ENCODE assay signal across 16 mouse cellular contexts in the genomic region with DNA sequence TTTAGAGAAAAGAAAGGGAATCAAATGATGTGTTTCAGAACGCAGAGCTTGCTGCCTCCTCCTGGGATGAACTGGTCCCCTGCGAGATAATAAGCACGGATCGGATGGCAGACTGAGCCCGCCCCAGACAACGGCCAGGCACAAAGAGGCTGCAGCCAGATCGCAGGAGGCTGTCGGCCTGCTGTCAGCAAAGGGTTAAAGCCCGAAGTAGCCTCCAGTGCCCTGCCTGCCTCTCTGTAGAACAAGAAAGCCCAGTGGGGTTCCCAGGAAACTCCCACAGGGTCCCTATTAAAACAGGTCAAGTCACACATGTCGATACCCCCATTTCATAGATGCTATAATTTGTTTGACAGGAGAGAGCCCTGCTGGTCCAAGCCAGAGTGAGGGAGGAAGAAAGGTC.
DNase-seq lines count a peak whose midpoint lies in the region; ATAC-seq and TF ChIP-seq lines count a peak whose summit lies in the region.
"Had no signal": no experiment of that assay in that cellular context is flagged by ENCODE, and none has a peak within 500 bp of the region (broad histone marks: within the 10 kb centered on the region; RNA-seq: fewer than 3 reads in every experiment).

No protein-coding gene starts in this region.

- no peak overlapping the region for H3K9ac ChIP-seq in midbrain, postnatal 0 days (replicated peaks; ENCODE audit: low read length, poor library complexity, severe bottlenecking)
- peak overlapping the region; percentile 16; the same call in 1 of the 2 replicates for H3K9ac ChIP-seq in hindbrain, embryonic 11.5 days (ENCODE audit: low read depth, low read length)
- H3K9ac ChIP-seq in midbrain, embryonic 12.5 days (replicated peaks) = no peak overlapping the region
- no peak overlapping the region for H3K9ac ChIP-seq in liver, embryonic 11.5 days (ENCODE audit: low read depth, low read length)
- H3K9ac ChIP-seq: embryonic facial prominence, embryonic 13.5 days had no signal

- TF ChIP-seq CTCF in midbrain, postnatal 0 days (IDR thresholded peaks at IDR 0.05) = no peak

- no peak for ATAC-seq in midbrain, postnatal 0 days (ENCODE audit: low FRiP score)
- ATAC-seq in hindbrain, embryonic 11.5 days (ENCODE audit: low FRiP score) = peak; percentile 47
- ATAC-seq in midbrain, embryonic 12.5 days (ENCODE audit: low FRiP score, low read depth) = peak; percentile 55
- ATAC-seq in liver, embryonic 11.5 days (replicated peaks; ENCODE audit: low FRiP score) = no peak

- H3K9me3 ChIP-seq in midbrain, embryonic 10.5 days (replicated peaks) = no peaks in the 10 kb centered on the region
- H3K9me3 ChIP-seq in midbrain, postnatal 0 days (ENCODE audit: low read length) = no peaks in the 10 kb centered on the region
- H3K9me3 ChIP-seq in hindbrain, embryonic 11.5 days (ENCODE audit: control insufficient read depth, low read length) = no peaks in the 10 kb centered on the region
- no peaks in the 10 kb centered on the region for H3K9me3 ChIP-seq in midbrain, embryonic 12.5 days
- no peaks in the 10 kb centered on the region for H3K9me3 ChIP-seq in liver, embryonic 11.5 days (ENCODE audit: control insufficient read depth, low read length)
- H3K9me3 ChIP-seq: embryonic facial prominence, embryonic 13.5 days had no signal

- H3K27ac ChIP-seq in midbrain, embryonic 10.5 days (replicated peaks) = peak overlapping the region; percentile 69
- H3K27ac ChIP-seq in midbrain, postnatal 0 days (ENCODE audit: low read depth, low read length) = no peak overlapping the region
- H3K27ac ChIP-seq in hindbrain, embryonic 11.5 days (ENCODE audit: low read depth, low read length) = peak overlapping the region; percentile 63
- H3K27ac ChIP-seq in midbrain, embryonic 12.5 days (replicated peaks) = peak overlapping the region; percentile 67
- H3K27ac ChIP-seq in liver, embryonic 11.5 days (ENCODE audit: low read depth, low read length) = no peak overlapping the region
- H3K27ac ChIP-seq: embryonic facial prominence, embryonic 13.5 days had no signal

- no peaks in the 10 kb centered on the region for H3K36me3 ChIP-seq in midbrain, embryonic 10.5 days
- H3K36me3 ChIP-seq in midbrain, postnatal 0 days (ENCODE audit: insufficient read depth, low read length) = no peaks in the 10 kb centered on the region
- no peaks in the 10 kb centered on the region for H3K36me3 ChIP-seq in hindbrain, embryonic 11.5 days (ENCODE audit: control insufficient read depth, insufficient read depth, low read length)
- no peaks in the 10 kb centered on the region for H3K36me3 ChIP-seq in midbrain, embryonic 12.5 days
- no peaks in the 10 kb centered on the region for H3K36me3 ChIP-seq in liver, embryonic 11.5 days (ENCODE audit: control insufficient read depth, insufficient read depth, low read length)
- H3K36me3 ChIP-seq: embryonic facial prominence, embryonic 13.5 days had no signal

- DNase-seq in midbrain, embryonic 10.5 days (ENCODE audit: low spot score) = peak; percentile 78
- DNase-seq in midbrain, postnatal 0 days (ENCODE audit: low spot score) = no peak
- DNase-seq in hindbrain, embryonic 11.5 days (ENCODE audit: low spot score) = peak; percentile 66
- peak; percentile 59 for DNase-seq in retina, postnatal 1 day
- DNase-seq in lung, postnatal 36 days = no peak
- DNase-seq in thymus, postnatal 10 days (ENCODE audit: low spot score in 2 of 2) = no peak
- DNase-seq in liver, embryonic 11.5 days (ENCODE audit: low spot score) = no peak
- DNase-seq: adrenal gland, adult 2 months; cerebellum, adult 2 months; heart, postnatal 14 days; kidney, adult 11 months; kidney, postnatal 25 days; layer of hippocampus, postnatal 36 days; lung, adult 2 months had no signal

- H3K27me3 ChIP-seq in midbrain, embryonic 10.5 days (ENCODE audit: low read depth, poor library complexity, severe bottlenecking) = peaks cover 96% of the 10 kb centered on the region
- no peaks in the 10 kb centered on the region for H3K27me3 ChIP-seq in midbrain, postnatal 0 days (ENCODE audit: insufficient read depth, low read length)
- peaks cover 20% of the 10 kb centered on the region for H3K27me3 ChIP-seq in hindbrain, embryonic 11.5 days (ENCODE audit: control insufficient read depth, insufficient read depth, low read length)
- H3K27me3 ChIP-seq in midbrain, embryonic 12.5 days = peaks cover 65% of the 10 kb centered on the region
- peaks cover 12% of the 10 kb centered on the region for H3K27me3 ChIP-seq in liver, embryonic 11.5 days (replicated peaks; ENCODE audit: control insufficient read depth, insufficient read depth, low read length)

- peaks cover 57% of the 10 kb centered on the region for H3K4me1 ChIP-seq in midbrain, embryonic 10.5 days
- H3K4me1 ChIP-seq in midbrain, postnatal 0 days (ENCODE audit: insufficient read depth, low read length) = peaks cover 22% of the 10 kb centered on the region
- H3K4me1 ChIP-seq in hindbrain, embryonic 11.5 days (replicated peaks; ENCODE audit: control insufficient read depth, insufficient read depth, low read length) = peaks cover 26% of the 10 kb centered on the region
- peaks cover 52% of the 10 kb centered on the region for H3K4me1 ChIP-seq in midbrain, embryonic 12.5 days
- H3K4me1 ChIP-seq in liver, embryonic 11.5 days (replicated peaks; ENCODE audit: control insufficient read depth, insufficient read depth, low read length) = 0 out of 2 replicates have a peak, but pooled peaks cover 2% of the 10 kb centered on the region

- under 1% methylated on average over 10 of the region's 10 CpGs for WGBS in midbrain, embryonic 10.5 days
- 13% methylated on average over 10 of the region's 10 CpGs for WGBS in midbrain, postnatal 0 days
- 2% methylated on average over 10 of the region's 10 CpGs for whole genome bisulfite sequencing in hindbrain, embryonic 11.5 days
- 1% methylated on average over 10 of the region's 10 CpGs for WGBS in midbrain, embryonic 12.5 days
- 16% methylated on average over 10 of the region's 10 CpGs for WGBS in liver, embryonic 11.5 days

- no peak overlapping the region for H3K4me2 ChIP-seq in midbrain, postnatal 0 days (ENCODE audit: low read depth, low read length, poor library complexity, severe bottlenecking)
- H3K4me2 ChIP-seq in hindbrain, embryonic 11.5 days (replicated peaks; ENCODE audit: low read depth, low read length) = no peak overlapping the region
- peak overlapping the region; percentile 22 for H3K4me2 ChIP-seq in midbrain, embryonic 12.5 days (replicated peaks)
- no peak overlapping the region for H3K4me2 ChIP-seq in liver, embryonic 11.5 days
- H3K4me2 ChIP-seq: embryonic facial prominence, embryonic 13.5 days had no signal

- peak overlapping the region; percentile 35 for H3K4me3 ChIP-seq in midbrain, embryonic 10.5 days
- no peak overlapping the region for H3K4me3 ChIP-seq in midbrain, postnatal 0 days (ENCODE audit: low read depth, low read length)
- no peak overlapping the region for H3K4me3 ChIP-seq in hindbrain, embryonic 11.5 days (ENCODE audit: low read depth, low read length)
- no peak overlapping the region for H3K4me3 ChIP-seq in midbrain, embryonic 12.5 days
- no peak overlapping the region for H3K4me3 ChIP-seq in liver, embryonic 11.5 days (ENCODE audit: low read depth, low read length)
- H3K4me3 ChIP-seq: embryonic facial prominence, embryonic 13.5 days had no signal

Comparison
In these comparisons a context has a peak if more than half of its experiments do, and no peak if none do; other contexts are left out.
1. DNase-seq: peak in midbrain, embryonic 10.5 days (single experiment), hindbrain, embryonic 11.5 days (single experiment) and retina, postnatal 1 day (single experiment); none in midbrain, postnatal 0 days (single experiment), lung, postnatal 36 days (single experiment), thymus, postnatal 10 days (0 of 2) and liver, embryonic 11.5 days (single experiment).
2. H3K27ac ChIP-seq: peak in midbrain, embryonic 10.5 days (single experiment), hindbrain, embryonic 11.5 days (single experiment) and midbrain, embryonic 12.5 days (single experiment); none in midbrain, postnatal 0 days (single experiment) and liver, embryonic 11.5 days (single experiment).
3. ATAC-seq: peak in hindbrain, embryonic 11.5 days (single experiment) and midbrain, embryonic 12.5 days (single experiment); none in midbrain, postnatal 0 days (single experiment) and liver, embryonic 11.5 days (single experiment).